Mouse (Mus musculus): ENCODE data around the gene Krit1.
"Not testable (repeated sequence)": the region's sequence is repeated elsewhere in the genome, so short reads cannot be mapped to it uniquely, and the experiment has no call there.

The Krit1 gene

DNA sequence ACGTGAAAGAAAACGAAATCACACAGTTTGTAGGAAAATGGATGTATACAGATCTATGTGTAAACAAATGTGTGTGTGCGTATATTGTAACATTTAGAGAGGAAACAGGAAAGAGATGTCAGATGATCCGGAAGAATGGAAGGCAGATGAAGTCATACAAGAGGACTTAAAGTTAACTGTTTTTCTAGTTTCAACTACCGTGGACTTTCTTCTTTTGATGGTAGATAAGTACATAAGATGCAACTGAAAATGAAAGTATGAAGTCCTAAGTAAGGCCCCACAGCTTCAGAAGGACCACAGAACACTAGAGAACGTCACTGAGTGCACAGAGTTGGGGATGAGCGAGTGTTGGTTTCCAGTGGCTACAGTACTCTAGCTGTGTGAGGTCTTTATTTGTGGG is 83.9 kb downstream of the Krit1 start:
- DNase-seq (ENCODE audit: extremely low read depth, low read depth, low spot score) = not testable (repeated sequence)

- DNase-seq (ENCODE audit: extremely low read depth, low read depth, low spot score) = no peak
Measured at GRCm38 (mm10) chr5:3889201-3889600, 86.2 kb downstream of the Krit1 start.

DNA sequence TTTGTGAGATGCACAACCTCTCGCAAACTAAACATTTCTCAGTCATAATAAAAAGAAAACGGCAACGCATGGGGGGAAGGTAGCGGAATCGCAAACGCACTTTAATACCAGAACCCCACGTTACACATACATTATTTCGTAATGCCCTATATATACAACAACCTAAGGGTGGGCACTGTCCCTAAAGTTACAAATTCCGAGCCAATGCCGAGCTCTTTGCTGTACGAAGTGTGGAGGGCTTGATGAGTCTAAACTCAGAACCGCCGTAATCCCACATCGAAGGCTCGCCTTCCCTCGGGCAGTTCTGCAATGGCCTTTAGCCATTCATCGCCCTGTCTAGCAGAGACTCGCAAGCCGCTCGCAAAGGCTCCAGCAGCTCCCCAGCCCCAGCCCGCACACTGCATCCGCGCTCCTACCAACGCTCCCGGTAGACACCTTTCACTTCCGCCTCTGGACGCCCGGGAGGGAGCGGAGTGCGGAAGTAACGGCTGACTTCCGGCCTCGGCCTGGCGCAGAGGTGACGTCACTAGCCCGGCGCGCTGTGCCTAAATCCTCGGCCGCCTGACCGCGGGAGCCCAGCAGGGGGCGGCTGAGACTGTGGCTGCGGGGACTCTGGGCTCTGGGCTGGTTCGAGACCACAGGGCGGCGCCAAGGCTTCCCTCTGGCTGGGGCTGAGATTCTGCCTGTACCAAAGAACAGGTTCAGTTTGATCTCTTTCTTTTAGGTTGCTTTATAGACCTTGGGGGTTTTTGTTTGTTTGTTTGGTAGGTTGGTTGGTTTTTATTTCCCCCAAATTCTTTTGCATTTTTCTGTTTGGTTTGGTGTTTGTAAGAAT is 90.7 kb downstream of the Krit1 start, which contains the start of gene Mterf1a:
Gene Mterf1a (minus strand): TSS at position 475 of the 835 bp plus-strand sequence.
- DNase-seq (ENCODE audit: extremely low read depth, low read depth, low spot score) = not testable (repeated sequence)

GRCm38 (mm10) chr5:3894294-3894619 is 91.3 kb downstream of the Krit1 start:
- not testable (repeated sequence) for DNase-seq (ENCODE audit: extremely low read depth, low read depth, low spot score)
